Mouse (Mus musculus) small intestine, adult 2 months (tissue): ENCODE data around the gene Rpp14. TPM values are rescaled to one million over a fixed set of nuclear protein-coding genes. Genes with fewer than 3 reads are reported as not detected.
"Not testable (repeated sequence)": the region's sequence is repeated elsewhere in the genome, so short reads cannot be mapped to it uniquely, and the experiment has no call there.

Source experiments
- H3K27ac ChIP-seq: fragments of 200-500 bp; 2 replicates; pipeline ENCODE4 v1.5.1; 2012; ENCODE audit warnings: low read depth, low read length, control low read depth, inconsistent platforms; ENCODE audit not compliant: insufficient read depth
- H3K27me3 ChIP-seq: fragments of 200-500 bp; 2 replicates; pipeline ENCODE4 v1.6.1; 2012; ENCODE audit warnings: mild to moderate bottlenecking, moderate library complexity, low read length, inconsistent platforms; ENCODE audit not compliant: control insufficient read depth, insufficient read depth
- H3K36me3 ChIP-seq: fragments of 200-500 bp; 2 replicates; pipeline ENCODE4 v1.6.1; 2012; ENCODE audit warnings: mild to moderate bottlenecking, low read length, control low read depth, inconsistent platforms; ENCODE audit not compliant: control insufficient read depth, insufficient read depth
- H3K4me1 ChIP-seq: fragments of 200-500 bp; 2 replicates; pipeline ENCODE4 v1.6.1; 2012; ENCODE audit warnings: low read length, inconsistent platforms, mixed read lengths; ENCODE audit not compliant: control insufficient read depth, insufficient read depth, insufficient read length
- H3K4me3 ChIP-seq: fragments of 200-500 bp; 2 replicates; pipeline ENCODE4 v1.5.1; 2012; ENCODE audit warnings: low read depth, mild to moderate bottlenecking, control low read depth, inconsistent platforms, low read length, moderate library complexity
- CTCF ChIP-seq: fragments of 200-500 bp; IDR thresholded peaks from 2 replicates; pipeline ENCODE4 v1.5.1; 2012; ENCODE audit warnings: low read depth, mild to moderate bottlenecking, control low read depth, inconsistent platforms, low read length, moderate library complexity, mixed read lengths; ENCODE audit not compliant: insufficient replicate concordance, insufficient read length; ENCODE audit errors: extremely low read depth
- POLR2A ChIP-seq: fragments of 200-500 bp; IDR thresholded peaks from 2 replicates; pipeline ENCODE4 v1.6.1; 2012; ENCODE audit warnings: low read depth, mild to moderate bottlenecking, control low read depth, inconsistent platforms, low read length, moderate library complexity
- WGBS: fragments of 180-500 bp; shearing (Covaris S2); methylation state at CpG from one replicate; pipeline ENCODE4 v1.1.7; 2018; 5-methylcytosine and 5-hydroxymethylcytosine counted together
- polyA plus RNA-seq: library from polyadenylated mRNA; depleted of rRNA; stranded (reverse); fragments of >200 nt; gene quantifications from 2 replicates; pipeline ENCODE4 v1.2.3, GENCODE M21; 2012

The Rpp14 gene
- polyA plus RNA-seq, 1 experiment = 1.4 TPM

- no peaks in the 10 kb centered on the region for H3K27me3 ChIP-seq
- 66% methylated on average over 3 of the region's 3 CpGs for WGBS
- H3K27ac ChIP-seq = no peak overlapping the region; the same call in 1 of the 2 replicates
- H3K4me3 ChIP-seq = no peak overlapping the region
- TF ChIP-seq CTCF (no peak), POLR2A (no peak)
- H3K4me1 ChIP-seq = peaks cover 13% of the 10 kb centered on the region; the same call in 1 of the 2 replicates
- peaks cover 9% of the 10 kb centered on the region; the same call in 1 of the 2 replicates for H3K36me3 ChIP-seq
These were observed 34.1 kb downstream of the Rpp14 start for GRCm38 (mm10) chr14:8114306-8114705.

- Histone ChIP-seq H3K27me3 (no peaks in the 10 kb centered on the region), H3K36me3 (peaks cover 10% of the 10 kb centered on the region; the same call in 1 of the 2 replicates), H3K4me3 (no peak overlapping the region), H3K4me1 (peaks cover 9% of the 10 kb centered on the region; the same call in 1 of the 2 replicates), H3K27ac (no peak overlapping the region)
- TF ChIP-seq CTCF (no peak), POLR2A (no peak)
- WGBS = 70% methylated on average over 1 of the region's 1 CpGs
These were observed 34.6 kb downstream of the Rpp14 start for GRCm38 (mm10) chr14:8114756-8115155.

GRCm38 (mm10) chr14:8115772-8116171, 35.6 kb downstream of the Rpp14 start:
- Histone ChIP-seq H3K36me3 (peaks cover 16% of the 10 kb centered on the region), H3K27me3 (no peaks in the 10 kb centered on the region), H3K4me1 (peaks cover 7% of the 10 kb centered on the region; the same call in 1 of the 2 replicates), H3K27ac (no peak overlapping the region), H3K4me3 (no peak overlapping the region)
- WGBS = 66% methylated on average over 4 of the region's 4 CpGs
- TF ChIP-seq CTCF (no peak), POLR2A (no peak)

GRCm38 (mm10) chr14:8117371-8117770, 37.2 kb downstream of the Rpp14 start:
- WGBS = 89% methylated on average over 2 of the region's 2 CpGs
- Histone ChIP-seq H3K4me1 (peaks cover 8% of the 10 kb centered on the region; the same call in 1 of the 2 replicates), H3K27me3 (no peaks in the 10 kb centered on the region), H3K27ac (no peak overlapping the region), H3K36me3 (peaks cover 27% of the 10 kb centered on the region), H3K4me3 (no peak overlapping the region)
- TF ChIP-seq POLR2A (no peak), CTCF (no peak)

- Histone ChIP-seq H3K4me1 (peaks cover 13% of the 10 kb centered on the region), H3K36me3 (peaks cover 29% of the 10 kb centered on the region), H3K27me3 (no peaks in the 10 kb centered on the region), H3K4me3 (no peak overlapping the region), H3K27ac (no peak overlapping the region)
- 93% methylated on average over 5 of the region's 5 CpGs for WGBS
- TF ChIP-seq POLR2A (no peak), CTCF (no peak)
These were observed 39.3 kb downstream of the Rpp14 start for GRCm38 (mm10) chr14:8119454-8119853.

- peaks cover 29% of the 10 kb centered on the region for H3K36me3 ChIP-seq
- H3K4me3 ChIP-seq = no peak overlapping the region
- H3K27me3 ChIP-seq = no peaks in the 10 kb centered on the region
- no peak overlapping the region for H3K27ac ChIP-seq
- H3K4me1 ChIP-seq = peaks cover 13% of the 10 kb centered on the region
- no peak for TF ChIP-seq POLR2A
- TF ChIP-seq CTCF = no peak
- 72% methylated on average over 3 of the region's 3 CpGs for WGBS
These were observed 39.7 kb downstream of the Rpp14 start for GRCm38 (mm10) chr14:8119904-8120303.

- Histone ChIP-seq H3K4me3 (no peak overlapping the region), H3K36me3 (peaks cover 49% of the 10 kb centered on the region), H3K27ac (no peak overlapping the region), H3K4me1 (peaks cover 13% of the 10 kb centered on the region), H3K27me3 (no peaks in the 10 kb centered on the region)
- TF ChIP-seq POLR2A (no peak), CTCF (no peak)
- 43% methylated on average over 7 of the region's 7 CpGs for WGBS
These were observed 43.0 kb downstream of the Rpp14 start for GRCm38 (mm10) chr14:8123141-8123540.

GRCm38 (mm10) chr14:8123611-8124010, 43.4 kb downstream of the Rpp14 start:
- 90% methylated on average over 10 of the region's 10 CpGs for whole genome bisulfite sequencing
- H3K4me3 ChIP-seq, H3K27me3 ChIP-seq, H3K27ac ChIP-seq: not testable (repeated sequence)
- Histone ChIP-seq H3K4me1 (peaks cover 13% of the 10 kb centered on the region), H3K36me3 (peaks cover 48% of the 10 kb centered on the region)
